Mouse (Mus musculus): ENCODE data around the gene Casq1. TPM values are rescaled to one million over a fixed set of nuclear protein-coding genes. Genes with fewer than 3 reads are reported as not detected.

Gene Casq1
- total RNA-seq (2014; fragmentation: Nextera tagmentation) = not detected in 2 replicates
- total RNA-seq (2017) = not detected in 2 replicates

GRCm38 (mm10) chr1:172219451-172220406, at the start of gene Casq1:
Gene Casq1 (minus strand): TSS chr1:172219868.
- no peak for ATAC-seq (replicated peaks; ENCODE audit: low FRiP score, low TSS enrichment, poor library complexity, severe bottlenecking)

DNA sequence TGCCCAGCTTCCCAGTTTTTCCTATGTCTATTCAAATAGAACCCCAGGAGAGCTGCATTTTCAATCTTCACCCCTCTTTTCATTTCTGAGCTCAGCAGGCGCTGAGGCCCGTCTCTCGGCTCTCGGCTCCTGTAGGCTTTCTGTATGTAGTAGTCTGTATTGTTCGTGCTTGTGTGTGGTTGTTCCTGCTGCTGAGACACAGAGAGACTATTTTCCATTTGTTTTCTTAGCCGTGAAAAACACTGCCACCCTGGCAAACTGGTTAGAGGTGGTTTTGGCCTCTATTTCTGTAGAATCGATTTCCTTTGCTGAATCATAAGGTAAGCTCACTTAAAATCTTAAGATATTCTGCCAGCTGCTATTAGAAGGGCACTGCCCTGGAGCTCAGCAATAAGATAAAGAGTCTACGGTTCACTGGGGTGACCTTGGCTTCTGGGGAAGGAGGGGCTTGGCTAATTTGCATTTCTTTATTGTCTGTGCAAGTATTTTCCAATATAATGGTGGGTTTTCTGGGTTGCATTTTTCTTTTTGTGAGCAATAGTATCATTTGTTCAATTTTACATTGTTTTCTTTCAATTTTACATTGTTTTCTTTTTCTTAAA, 41.9 kb upstream of the Casq1 start, which contains the start of gene Igsf8:
Gene Igsf8, plus strand, starts transcription at position 165 of the 602 bp plus-strand sequence.
- ATAC-seq (replicated peaks; ENCODE audit: low FRiP score, low TSS enrichment, poor library complexity, severe bottlenecking) = no peak

DNA sequence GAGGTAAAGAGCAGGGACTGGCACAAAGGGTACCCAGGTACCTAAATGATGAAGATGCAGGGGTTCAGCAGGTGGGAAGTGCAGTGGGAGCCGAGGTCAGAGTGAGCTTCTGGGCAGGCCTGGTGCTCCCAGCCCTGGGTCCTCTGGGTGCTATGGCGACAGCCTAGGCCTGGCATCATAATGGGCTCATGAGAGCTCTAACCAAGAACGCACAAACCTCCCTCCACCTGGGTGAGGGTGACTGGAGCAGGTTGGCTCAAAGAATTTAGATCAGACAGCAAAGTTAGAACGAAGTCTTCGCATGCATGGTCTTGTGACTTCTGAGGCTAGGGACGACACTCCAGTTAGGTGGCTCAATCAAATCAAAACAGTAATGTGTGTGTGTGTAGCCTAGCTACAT, 38.6 kb upstream of the Casq1 start, which contains the start of gene Atp1a4:
Gene Atp1a4, minus strand, starts transcription at position 101 of the 400 bp plus-strand sequence.
- no peak for ATAC-seq (replicated peaks; ENCODE audit: low FRiP score, low TSS enrichment, poor library complexity, severe bottlenecking)

- ATAC-seq (replicated peaks; ENCODE audit: low FRiP score, low TSS enrichment, poor library complexity, severe bottlenecking) = 0 out of 2 replicates have a peak, but pooled peaks have one; percentile 42
Measured at GRCm38 (mm10) chr1:172247679-172248078, 28.0 kb upstream of the Casq1 start.

DNA sequence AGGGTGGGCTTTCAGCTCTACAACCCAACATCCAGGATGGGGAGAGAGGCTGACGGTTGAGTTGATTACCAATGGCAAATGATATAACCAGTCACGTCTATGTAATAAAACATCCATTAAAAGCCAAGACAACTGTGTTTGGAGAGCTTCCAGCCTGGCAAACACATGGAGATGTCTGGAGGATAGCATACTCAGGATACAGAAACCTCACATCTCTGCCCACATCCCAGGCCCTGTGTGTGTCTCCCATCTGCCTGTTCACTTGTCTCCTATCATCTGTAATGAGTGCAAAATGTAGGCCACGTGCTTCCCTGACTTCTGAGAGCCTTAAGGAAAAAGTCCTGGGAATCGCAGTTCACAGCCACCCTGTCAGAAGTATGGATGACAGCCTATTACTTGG, 27.5 kb upstream of the Casq1 start:
- ATAC-seq (replicated peaks; ENCODE audit: low FRiP score, low TSS enrichment, poor library complexity, severe bottlenecking) = no peak

DNA sequence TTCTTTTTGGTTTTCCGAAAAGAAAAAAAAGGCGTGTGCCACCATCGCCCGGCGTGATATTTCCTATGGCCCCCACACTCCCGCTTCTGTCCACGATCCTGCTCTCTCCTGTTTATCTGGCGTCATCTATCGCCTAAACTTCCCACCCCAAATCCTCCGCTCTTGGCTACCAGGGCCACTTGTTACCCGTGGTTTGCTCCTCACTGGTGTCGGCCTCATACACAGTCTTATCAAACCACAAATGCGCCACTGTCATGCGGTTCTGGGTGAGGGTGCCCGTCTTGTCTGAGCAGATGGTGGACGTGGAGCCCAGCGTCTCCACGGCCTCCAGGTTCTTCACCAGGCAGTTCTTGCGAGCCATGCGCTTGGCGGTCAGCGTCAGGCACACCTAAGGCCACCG, 25.0 kb upstream of the Casq1 start:
- peak; percentile 64 for ATAC-seq (replicated peaks; ENCODE audit: low FRiP score, low TSS enrichment, poor library complexity, severe bottlenecking)

DNA sequence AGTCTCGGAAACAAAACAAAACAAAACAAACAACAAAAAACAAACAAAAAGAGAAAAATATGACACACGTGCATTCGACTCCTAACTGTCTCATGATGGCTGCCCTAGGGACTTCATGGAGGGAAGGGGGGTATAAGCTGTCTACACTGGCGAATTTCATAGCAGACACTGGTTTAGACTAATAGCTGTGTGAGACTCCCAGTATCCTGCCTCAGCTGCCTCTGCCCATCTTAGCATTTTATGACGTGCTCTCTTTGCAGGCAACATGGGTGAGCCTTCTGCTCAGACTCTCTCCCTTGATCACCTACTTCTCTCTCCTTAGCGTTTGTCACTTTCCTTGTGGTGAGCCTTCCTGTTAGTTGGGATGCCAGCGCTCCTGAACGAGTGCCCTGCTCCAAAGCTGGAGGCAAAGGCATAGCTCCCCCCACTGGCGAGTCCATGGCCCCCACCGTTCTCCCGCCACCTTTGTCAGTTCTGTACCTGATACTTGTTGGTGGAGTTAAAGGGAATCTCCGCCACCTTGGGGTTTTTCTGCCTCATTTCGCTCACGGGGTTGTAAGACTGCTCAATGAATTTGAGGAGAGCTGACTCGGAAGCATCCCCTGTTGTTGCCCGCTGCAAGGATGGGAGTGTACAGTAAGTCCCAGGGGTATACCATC, 24.0 kb upstream of the Casq1 start:
- ATAC-seq (replicated peaks; ENCODE audit: low FRiP score, low TSS enrichment, poor library complexity, severe bottlenecking) = no peak

DNA sequence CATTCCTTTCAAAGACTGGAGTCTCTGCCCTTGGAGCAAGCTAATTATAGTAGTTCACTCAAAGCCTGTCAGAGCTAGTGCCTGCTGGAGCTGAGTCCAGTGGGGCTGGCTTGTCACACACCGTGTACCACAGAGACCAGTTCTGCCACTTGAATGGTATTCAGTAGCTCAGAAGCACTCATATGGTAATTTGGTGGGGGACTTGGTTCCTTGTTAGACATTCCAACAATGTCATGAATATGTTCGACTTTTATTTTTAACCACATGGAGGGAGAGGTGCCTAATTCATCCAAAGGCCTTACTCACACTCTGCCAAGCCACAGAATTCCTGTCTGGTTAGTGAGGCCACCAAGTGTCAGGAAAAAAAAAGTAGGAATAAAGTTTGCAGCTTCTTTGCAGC, 22.7 kb upstream of the Casq1 start:
- no peak for ATAC-seq (replicated peaks; ENCODE audit: low FRiP score, low TSS enrichment, poor library complexity, severe bottlenecking)

GRCm38 (mm10) chr1:172240945-172241708, 21.5 kb upstream of the Casq1 start:
- no peak for ATAC-seq (replicated peaks; ENCODE audit: low FRiP score, low TSS enrichment, poor library complexity, severe bottlenecking)

- ATAC-seq (replicated peaks; ENCODE audit: low FRiP score, low TSS enrichment, poor library complexity, severe bottlenecking) = no peak
Measured at GRCm38 (mm10) chr1:172229215-172229614, 9.5 kb upstream of the Casq1 start.

GRCm38 (mm10) chr1:172228209-172228608, 8.5 kb upstream of the Casq1 start:
- ATAC-seq (replicated peaks; ENCODE audit: low FRiP score, low TSS enrichment, poor library complexity, severe bottlenecking) = no peak

- no peak for ATAC-seq (replicated peaks; ENCODE audit: low FRiP score, low TSS enrichment, poor library complexity, severe bottlenecking)
Measured at GRCm38 (mm10) chr1:172221297-172222063, 1.8 kb upstream of the Casq1 start.

- ATAC-seq (replicated peaks; ENCODE audit: low FRiP score, low TSS enrichment, poor library complexity, severe bottlenecking) = no peak
Measured at GRCm38 (mm10) chr1:172220414-172220813, 746 bp upstream of the Casq1 start.

- no peak for ATAC-seq (replicated peaks; ENCODE audit: low FRiP score, low TSS enrichment, poor library complexity, severe bottlenecking)
Measured at GRCm38 (mm10) chr1:172218164-172218910, 1.3 kb downstream of the Casq1 start.

- peak; percentile 93 for ATAC-seq (replicated peaks; ENCODE audit: low FRiP score, low TSS enrichment, poor library complexity, severe bottlenecking)
Measured at GRCm38 (mm10) chr1:172217148-172217547, 2.5 kb downstream of the Casq1 start.

- ATAC-seq (replicated peaks; ENCODE audit: low FRiP score, low TSS enrichment, poor library complexity, severe bottlenecking) = no peak
Measured at GRCm38 (mm10) chr1:172214748-172215147, 4.9 kb downstream of the Casq1 start.

DNA sequence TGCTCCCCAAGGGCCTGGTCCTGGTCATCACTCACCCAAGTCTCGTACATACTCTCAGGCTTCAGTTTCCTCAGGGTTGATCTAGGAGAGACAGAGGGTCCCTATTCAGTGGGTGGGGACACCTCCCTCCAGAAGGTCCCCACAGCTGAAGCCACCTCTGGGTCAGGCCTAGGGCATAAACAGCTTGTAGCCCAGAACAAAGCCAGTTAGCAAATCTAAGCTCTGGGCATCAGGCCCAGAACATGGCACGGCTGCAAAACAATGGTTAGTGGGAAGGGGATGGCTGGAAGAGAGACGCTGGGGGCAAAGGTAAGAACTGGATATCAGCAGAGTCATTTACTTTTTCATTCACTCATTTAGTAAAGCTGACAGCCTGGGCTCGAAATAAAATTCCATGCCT, 5.9 kb downstream of the Casq1 start:
- no peak for ATAC-seq (replicated peaks; ENCODE audit: low FRiP score, low TSS enrichment, poor library complexity, severe bottlenecking)

DNA sequence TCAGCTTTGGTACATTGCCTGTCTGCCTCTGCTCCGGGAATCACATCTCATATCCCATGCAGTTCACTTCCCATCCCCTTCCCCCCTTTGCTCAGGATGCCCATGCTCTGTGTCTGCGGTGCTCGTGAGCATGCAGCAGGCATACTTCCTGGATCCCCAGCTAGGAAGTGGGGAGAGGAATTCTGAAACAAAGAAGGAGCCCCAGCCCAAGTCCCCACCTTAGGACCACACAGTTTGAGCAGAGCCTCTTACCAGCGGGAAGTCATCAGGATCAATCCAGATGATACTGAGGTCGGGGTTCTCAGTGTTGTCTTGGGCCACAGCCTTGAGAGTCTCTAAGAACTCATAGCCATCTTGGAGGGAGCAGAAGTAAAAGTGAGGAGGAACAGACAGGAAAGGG, 6.9 kb downstream of the Casq1 start:
- ATAC-seq (replicated peaks; ENCODE audit: low FRiP score, low TSS enrichment, poor library complexity, severe bottlenecking) = no peak
